Mouse (Mus musculus) heart, embryonic 16.5 days (tissue): ENCODE measurements around the gene Arhgap32. TPM values are rescaled to one million over a fixed set of nuclear protein-coding genes. Genes with fewer than 3 reads are reported as not detected.

Experiments used
- ATAC-seq: fragments of 200-750 bp; cut with Nextera tagmentation; replicated peaks from 2 replicates; pipeline ENCODE4 v1.8.0; 2017; ENCODE audit warnings: moderate number of reproducible peaks; ENCODE audit not compliant: insufficient read depth, low FRiP score; ENCODE audit errors: extremely low read depth
- H3K27ac ChIP-seq: fragments of 300-500 bp; sonication (generic); 2 replicates; pipeline ENCODE4 v1.5.1; 2014; ENCODE audit warnings: mild to moderate bottlenecking, low read length, control low read depth, moderate library complexity
- H3K27me3 ChIP-seq: fragments of 300-500 bp; sonication (generic); 2 replicates; pipeline ENCODE4 v1.6.1; 2014; ENCODE audit warnings: low read length, mixed read lengths; ENCODE audit not compliant: control insufficient read depth, insufficient read depth
- H3K36me3 ChIP-seq: fragments of 300-500 bp; sonication (generic); 2 replicates; pipeline ENCODE4 v1.6.1; 2014; ENCODE audit not compliant: control insufficient read depth, insufficient read depth
- H3K4me1 ChIP-seq: fragments of 300-500 bp; sonication (generic); 2 replicates; pipeline ENCODE4 v1.6.1; 2014; ENCODE audit warnings: low read length, mixed read lengths; ENCODE audit not compliant: control insufficient read depth, insufficient read depth
- H3K4me2 ChIP-seq: fragments of 300-500 bp; sonication (generic); 2 replicates; pipeline ENCODE4 v1.6.1; 2014; ENCODE audit warnings: low read depth, mild to moderate bottlenecking, control low read depth, low read length
- H3K4me3 ChIP-seq: fragments of 300-500 bp; sonication (generic); 2 replicates; pipeline ENCODE4 v1.5.1; 2014; ENCODE audit warnings: mild to moderate bottlenecking, control low read depth, low read length
- H3K9ac ChIP-seq: fragments of 300-500 bp; sonication (generic); 2 replicates; pipeline ENCODE4 v1.6.1; 2014; ENCODE audit warnings: low read length, control low read depth
- H3K9me3 ChIP-seq: fragments of 300-500 bp; sonication (generic); replicated peaks from 2 replicates; pipeline ENCODE4 v1.6.1; 2016; ENCODE audit warnings: low read length; ENCODE audit not compliant: control insufficient read depth
- WGBS: fragments of 180-500 bp; shearing (Covaris S2); extraction: QIAGEN DNeasy Blood & Tissue Kit; methylation state at CpG from one replicate; pipeline ENCODE4 v1.1.7; 2014; 5-methylcytosine and 5-hydroxymethylcytosine counted together
- polyA plus RNA-seq: library from polyadenylated mRNA; unstranded; fragments of >200 nt; fragmentation: Nextera tagmentation; extraction: Ambion mirVana; gene quantifications from 2 replicates; pipeline ENCODE4 v1.2.1, GENCODE M21; 2015

The Arhgap32 gene
- polyA plus RNA-seq, 1 experiment from 2014 or later, result 2.8 TPM

DNA sequence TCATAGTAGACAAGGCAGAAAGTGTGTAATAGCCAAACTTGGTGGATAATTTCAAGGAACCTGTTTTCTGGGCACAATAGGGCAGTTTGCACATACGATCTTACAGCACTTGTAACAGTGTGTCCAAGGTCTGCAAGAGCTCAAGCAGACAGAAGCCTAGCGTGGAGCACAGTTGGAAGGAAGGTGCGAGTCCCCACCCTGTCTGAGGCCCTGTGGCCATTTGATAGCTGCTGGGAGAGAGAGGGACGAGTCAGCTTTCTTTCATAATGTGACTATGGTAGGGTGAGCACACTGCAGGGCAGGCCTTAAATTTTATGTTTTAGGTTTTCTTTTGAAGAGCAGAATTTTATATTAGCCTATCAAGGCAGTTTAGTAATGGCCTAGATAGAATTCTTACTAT is 117.7 kb downstream of the Arhgap32 start:
- H3K27ac ChIP-seq, result no peak overlapping the region
- 73% methylated on average over 4 of the region's 4 CpGs for WGBS
- no peaks in the 10 kb centered on the region for H3K36me3 ChIP-seq
- peaks cover 3% of the 10 kb centered on the region for H3K4me1 ChIP-seq
- H3K9ac ChIP-seq, result no peak overlapping the region
- no peak overlapping the region for H3K4me2 ChIP-seq
- H3K4me3 ChIP-seq, result no peak overlapping the region
- no peak for ATAC-seq
- no peaks in the 10 kb centered on the region for H3K9me3 ChIP-seq
- no peaks in the 10 kb centered on the region for H3K27me3 ChIP-seq

- no peaks in the 10 kb centered on the region for H3K9me3 ChIP-seq
- no peaks in the 10 kb centered on the region for H3K4me1 ChIP-seq
- H3K9ac ChIP-seq, result no peak overlapping the region
- no peak for ATAC-seq
- no peak overlapping the region for H3K4me2 ChIP-seq
- H3K4me3 ChIP-seq, result no peak overlapping the region
- H3K36me3 ChIP-seq, result 0 out of 2 replicates have a peak, but pooled peaks cover 4% of the 10 kb centered on the region
- no peaks in the 10 kb centered on the region for H3K27me3 ChIP-seq
- 88% methylated on average over 3 of the region's 3 CpGs for WGBS
- no peak overlapping the region for H3K27ac ChIP-seq
These were observed 119.0 kb downstream of the Arhgap32 start for GRCm38 (mm10) chr9:32234767-32235489.

DNA sequence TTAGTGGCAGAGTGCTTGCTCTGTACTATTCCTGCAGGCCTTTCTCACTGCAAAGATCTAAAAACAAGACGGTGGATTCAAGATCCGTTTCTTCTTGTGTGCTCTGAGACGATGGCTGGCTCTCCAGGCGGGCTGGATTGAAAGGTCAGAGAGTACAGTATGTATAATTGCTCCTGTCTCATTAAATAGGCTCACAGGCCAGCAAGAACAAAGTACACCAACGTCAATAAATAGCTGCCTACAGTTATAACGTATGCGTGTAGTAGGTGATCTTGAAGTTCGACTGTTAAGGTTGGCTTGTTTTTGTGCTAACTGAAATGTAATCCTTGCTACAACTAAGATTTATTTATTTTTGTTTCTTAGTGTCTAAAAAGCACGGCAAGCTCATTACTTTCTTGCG is 123.0 kb downstream of the Arhgap32 start:
- Histone ChIP-seq H3K27me3 (no peaks in the 10 kb centered on the region), H3K4me1 (no peaks in the 10 kb centered on the region), H3K9me3 (no peaks in the 10 kb centered on the region), H3K4me2 (no peak overlapping the region), H3K27ac (no peak overlapping the region), H3K36me3 (0 out of 2 replicates have a peak, but pooled peaks cover 4% of the 10 kb centered on the region), H3K4me3 (no peak overlapping the region), H3K9ac (no peak overlapping the region)
- no peak for ATAC-seq
- WGBS, result 83% methylated on average over 10 of the region's 10 CpGs

GRCm38 (mm10) chr9:32239427-32239826 is 123.5 kb downstream of the Arhgap32 start:
- H3K9ac ChIP-seq, result no peak overlapping the region
- H3K4me2 ChIP-seq, result no peak overlapping the region
- no peaks in the 10 kb centered on the region for H3K9me3 ChIP-seq
- no peaks in the 10 kb centered on the region for H3K27me3 ChIP-seq
- H3K4me3 ChIP-seq, result no peak overlapping the region
- no peak for ATAC-seq
- peaks cover 4% of the 10 kb centered on the region; the same call in 1 of the 2 replicates for H3K4me1 ChIP-seq
- no peak overlapping the region for H3K27ac ChIP-seq
- 89% methylated on average over 10 of the region's 10 CpGs for WGBS
- H3K36me3 ChIP-seq, result 0 out of 2 replicates have a peak, but pooled peaks cover 4% of the 10 kb centered on the region

DNA sequence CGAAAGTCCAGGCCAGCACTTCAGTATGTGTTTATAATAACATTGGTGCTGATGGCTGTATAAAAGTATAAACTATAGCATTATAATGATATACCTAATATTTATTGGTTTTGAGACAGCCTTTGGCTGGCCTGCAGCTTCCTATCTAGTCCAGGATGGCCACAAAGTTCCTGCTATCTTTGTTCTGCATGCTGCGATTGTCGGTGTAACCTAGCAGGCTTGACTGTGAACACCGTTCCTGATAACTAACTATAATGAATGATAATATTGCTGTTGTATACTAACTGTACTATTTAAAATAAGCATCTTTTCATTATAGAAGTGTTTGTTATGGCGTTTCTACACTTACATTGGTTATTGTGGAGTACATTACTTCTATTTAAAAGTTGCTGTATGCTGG is 124.5 kb downstream of the Arhgap32 start:
- H3K27ac ChIP-seq, result no peak overlapping the region
- WGBS, result 83% methylated on average over 5 of the region's 5 CpGs
- peaks cover 6% of the 10 kb centered on the region; the same call in 1 of the 2 replicates for H3K4me1 ChIP-seq
- H3K27me3 ChIP-seq, result no peaks in the 10 kb centered on the region
- 0 out of 2 replicates have a peak, but pooled peaks cover 4% of the 10 kb centered on the region for H3K36me3 ChIP-seq
- no peak overlapping the region for H3K4me3 ChIP-seq
- no peaks in the 10 kb centered on the region for H3K9me3 ChIP-seq
- no peak overlapping the region for H3K4me2 ChIP-seq
- no peak for ATAC-seq
- H3K9ac ChIP-seq, result no peak overlapping the region

- Histone ChIP-seq H3K27ac (no peak overlapping the region), H3K27me3 (no peaks in the 10 kb centered on the region), H3K9ac (no peak overlapping the region), H3K9me3 (no peaks in the 10 kb centered on the region), H3K4me3 (no peak overlapping the region), H3K4me1 (peaks cover 9% of the 10 kb centered on the region; the same call in 1 of the 2 replicates), H3K36me3 (0 out of 2 replicates have a peak, but pooled peaks cover 5% of the 10 kb centered on the region), H3K4me2 (no peak overlapping the region)
- WGBS, result 82% methylated on average over 9 of the region's 9 CpGs
- no peak for ATAC-seq
These were observed 125.8 kb downstream of the Arhgap32 start for GRCm38 (mm10) chr9:32241637-32242199.

DNA sequence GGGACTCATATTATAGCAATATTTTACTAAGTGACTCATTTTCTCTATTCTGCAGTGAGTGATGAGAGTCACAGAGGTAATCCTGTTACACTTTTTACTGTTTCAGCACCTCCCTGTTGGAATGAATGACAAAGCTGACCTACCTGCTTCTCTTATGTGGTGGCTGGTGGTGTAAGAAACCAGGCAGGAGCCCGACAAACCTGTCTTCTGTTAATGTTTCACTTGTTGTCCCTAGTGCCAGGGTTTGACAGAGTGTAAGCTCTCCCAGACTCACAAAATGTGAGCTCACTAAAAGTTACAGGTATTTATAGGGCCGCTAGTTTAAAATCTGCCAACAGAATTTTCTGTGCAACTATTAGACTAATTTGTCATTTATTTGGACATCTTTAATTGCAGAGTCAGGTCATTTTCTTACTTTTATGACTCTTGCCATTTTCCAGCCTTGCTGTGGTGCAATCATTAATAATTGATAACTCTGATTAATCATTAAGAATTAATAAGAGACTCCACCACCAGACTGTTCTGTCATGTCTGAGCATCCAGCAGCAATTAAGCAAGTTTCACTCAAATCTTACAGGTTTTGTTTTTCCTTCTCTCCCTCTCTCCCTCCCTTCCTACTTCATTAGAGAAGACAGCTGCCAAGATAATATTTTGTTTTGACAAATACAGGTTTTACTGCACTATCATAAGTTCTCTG is 127.1 kb downstream of the Arhgap32 start:
- Histone ChIP-seq H3K4me1 (peaks cover 9% of the 10 kb centered on the region; the same call in 1 of the 2 replicates), H3K9me3 (no peaks in the 10 kb centered on the region), H3K9ac (no peak overlapping the region), H3K4me2 (no peak overlapping the region), H3K27me3 (no peaks in the 10 kb centered on the region), H3K27ac (no peak overlapping the region), H3K4me3 (no peak overlapping the region), H3K36me3 (0 out of 2 replicates have a peak, but pooled peaks cover 10% of the 10 kb centered on the region)
- ATAC-seq, result no peak
- WGBS, result 81% methylated on average over 2 of the region's 2 CpGs

- WGBS, result 76% methylated on average over 3 of the region's 3 CpGs
- no peak overlapping the region for H3K4me3 ChIP-seq
- H3K27ac ChIP-seq, result no peak overlapping the region
- no peak overlapping the region for H3K4me2 ChIP-seq
- no peak for ATAC-seq
- H3K27me3 ChIP-seq, result no peaks in the 10 kb centered on the region
- H3K36me3 ChIP-seq, result peaks cover 9% of the 10 kb centered on the region; the same call in 1 of the 2 replicates
- H3K9ac ChIP-seq, result no peak overlapping the region
- peaks cover 9% of the 10 kb centered on the region; the same call in 1 of the 2 replicates for H3K4me1 ChIP-seq
- H3K9me3 ChIP-seq, result no peaks in the 10 kb centered on the region
These were observed 129.3 kb downstream of the Arhgap32 start for GRCm38 (mm10) chr9:32245237-32245636.
